Mouse (Mus musculus) neural tube, embryonic 14.5 days (tissue): ENCODE data around the gene Arhgef3. TPM values are rescaled to one million over a fixed set of nuclear protein-coding genes. Genes with fewer than 3 reads are reported as not detected.

Experiments
- ATAC-seq: fragments of 200-750 bp; cut with Nextera tagmentation; 2 replicates; pipeline ENCODE4 v1.8.0; 2017; ENCODE audit warnings: low read depth, mild to moderate bottlenecking, moderate TSS enrichment, moderate library complexity
- H3K27ac ChIP-seq: fragments of 300-500 bp; sonication (generic); 2 replicates; pipeline ENCODE4 v1.5.1; 2014; ENCODE audit warnings: low read depth, mild to moderate bottlenecking, control low read depth, low read length, moderate library complexity, mixed read lengths
- H3K27me3 ChIP-seq: fragments of 300-500 bp; sonication (generic); 2 replicates; pipeline ENCODE4 v1.6.1; 2014; ENCODE audit warnings: low read length; ENCODE audit not compliant: control insufficient read depth, insufficient read depth
- H3K36me3 ChIP-seq: fragments of 300-500 bp; sonication (generic); 2 replicates; pipeline ENCODE4 v1.6.1; 2014; ENCODE audit warnings: low read length, mixed read lengths; ENCODE audit not compliant: control insufficient read depth, insufficient read depth
- H3K4me1 ChIP-seq: fragments of 300-500 bp; sonication (generic); 2 replicates; pipeline ENCODE4 v1.6.1; 2014; ENCODE audit warnings: low read length; ENCODE audit not compliant: control insufficient read depth, insufficient read depth
- H3K4me2 ChIP-seq: fragments of 300-500 bp; sonication (generic); 2 replicates; pipeline ENCODE4 v1.6.1; 2014; ENCODE audit warnings: mild to moderate bottlenecking, low read depth, low read length, control low read depth
- H3K4me3 ChIP-seq: fragments of 300-500 bp; sonication (generic); 2 replicates; pipeline ENCODE4 v1.5.1; 2014; ENCODE audit warnings: low read depth, low read length, control low read depth, mixed read lengths
- H3K9ac ChIP-seq: fragments of 300-500 bp; sonication (generic); replicated peaks from 2 replicates; pipeline ENCODE4 v1.6.1; 2014; ENCODE audit warnings: low read depth, mild to moderate bottlenecking, control low read depth, low read length, mixed read lengths
- H3K9me3 ChIP-seq: fragments of 300-500 bp; sonication (generic); 2 replicates; pipeline ENCODE4 v1.6.1; 2016; ENCODE audit warnings: low read length; ENCODE audit not compliant: control insufficient read depth
- WGBS: fragments of 180-500 bp; shearing (Covaris S2); extraction: QIAGEN DNeasy Blood & Tissue Kit; methylation state at CpG from one replicate; pipeline ENCODE4 v1.1.7; 2014; 5-methylcytosine and 5-hydroxymethylcytosine counted together
- polyA plus RNA-seq: library from polyadenylated mRNA; unstranded; fragments of >200 nt; fragmentation: Nextera tagmentation; extraction: Ambion mirVana; gene quantifications from 2 replicates; pipeline ENCODE4 v1.2.1, GENCODE M21; 2014

Arhgef3 gene
- polyA plus RNA-seq, 1 experiment from 2014 or later, result 13.4 TPM

GRCm38 (mm10) chr14:27233656-27234055, 119.0 kb downstream of the Arhgef3 start:
- no peaks in the 10 kb centered on the region for H3K27me3 ChIP-seq
- ATAC-seq, result no peak
- 86% methylated on average over 2 of the region's 2 CpGs for WGBS

GRCm38 (mm10) chr14:27234270-27234840, 119.7 kb downstream of the Arhgef3 start:
- WGBS, result 76% methylated on average over 4 of the region's 4 CpGs

More at GRCm38 (mm10) chr14:27233656-27234055, 119.0 kb downstream of the Arhgef3 start:
- Histone ChIP-seq H3K4me2 (no peak overlapping the region), H3K9me3 (no peaks in the 10 kb centered on the region), H3K36me3 (no peaks in the 10 kb centered on the region), H3K4me1 (0 out of 2 replicates have a peak, but pooled peaks cover 3% of the 10 kb centered on the region), H3K27ac (no peak overlapping the region), H3K9ac (no peak overlapping the region), H3K4me3 (no peak overlapping the region)

GRCm38 (mm10) chr14:27235897-27236553, 121.3 kb downstream of the Arhgef3 start:
- WGBS, result 75% methylated on average over 6 of the region's 6 CpGs
- Histone ChIP-seq H3K4me2 (no peak overlapping the region), H3K27ac (no peak overlapping the region), H3K4me1 (no peaks in the 10 kb centered on the region), H3K9ac (no peak overlapping the region), H3K9me3 (no peaks in the 10 kb centered on the region), H3K4me3 (no peak overlapping the region), H3K27me3 (no peaks in the 10 kb centered on the region), H3K36me3 (no peaks in the 10 kb centered on the region)
- no peak for ATAC-seq

More at GRCm38 (mm10) chr14:27234270-27234840, 119.7 kb downstream of the Arhgef3 start:
- Histone ChIP-seq H3K36me3 (no peaks in the 10 kb centered on the region), H3K27me3 (no peaks in the 10 kb centered on the region), H3K4me2 (no peak overlapping the region), H3K4me3 (no peak overlapping the region), H3K4me1 (0 out of 2 replicates have a peak, but pooled peaks cover 3% of the 10 kb centered on the region), H3K9ac (no peak overlapping the region), H3K27ac (no peak overlapping the region), H3K9me3 (no peaks in the 10 kb centered on the region)
- no peak for ATAC-seq

GRCm38 (mm10) chr14:27237522-27238187, 123.0 kb downstream of the Arhgef3 start:
- Histone ChIP-seq H3K27me3 (no peaks in the 10 kb centered on the region), H3K4me2 (no peak overlapping the region; the same call in 1 of the 2 replicates), H3K4me1 (no peaks in the 10 kb centered on the region), H3K9me3 (no peaks in the 10 kb centered on the region), H3K27ac (no peak overlapping the region), H3K4me3 (no peak overlapping the region), H3K9ac (no peak overlapping the region), H3K36me3 (no peaks in the 10 kb centered on the region)
- 61% methylated on average over 12 of the region's 12 CpGs for WGBS
- no peak for ATAC-seq

DNA sequence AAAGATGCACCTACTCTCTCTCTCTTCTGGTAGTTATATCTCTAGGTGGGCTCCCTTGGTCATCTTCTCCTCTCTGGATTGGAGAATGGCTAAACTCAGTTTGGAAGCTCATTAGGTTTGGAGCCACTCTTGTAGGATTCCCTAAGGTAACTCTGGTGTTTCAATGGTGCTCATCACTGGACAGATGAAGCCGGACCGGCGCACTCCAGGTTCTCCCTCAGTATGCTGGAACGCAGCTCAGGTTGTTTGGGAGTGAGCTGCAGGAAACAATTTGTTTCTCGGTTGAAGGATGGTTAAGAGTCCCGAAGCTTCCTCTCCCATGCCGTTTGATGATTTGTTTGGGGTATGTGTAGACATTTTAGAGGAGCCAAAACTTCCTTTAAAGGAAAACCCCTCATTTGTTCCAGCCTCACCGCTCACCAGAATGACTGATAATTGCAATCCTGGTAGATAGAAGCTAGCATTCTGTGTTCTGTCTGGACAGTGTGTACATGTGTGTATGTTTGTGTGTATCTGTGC, 124.0 kb downstream of the Arhgef3 start:
- no peaks in the 10 kb centered on the region for H3K36me3 ChIP-seq
- H3K27me3 ChIP-seq, result no peaks in the 10 kb centered on the region
- H3K4me1 ChIP-seq, result no peaks in the 10 kb centered on the region
- H3K4me2 ChIP-seq, result no peak overlapping the region
- no peak for ATAC-seq
- no peak overlapping the region for H3K9ac ChIP-seq
- no peak overlapping the region for H3K27ac ChIP-seq
- no peak overlapping the region for H3K4me3 ChIP-seq
- H3K9me3 ChIP-seq, result no peaks in the 10 kb centered on the region
- 87% methylated on average over 8 of the region's 8 CpGs for WGBS

DNA sequence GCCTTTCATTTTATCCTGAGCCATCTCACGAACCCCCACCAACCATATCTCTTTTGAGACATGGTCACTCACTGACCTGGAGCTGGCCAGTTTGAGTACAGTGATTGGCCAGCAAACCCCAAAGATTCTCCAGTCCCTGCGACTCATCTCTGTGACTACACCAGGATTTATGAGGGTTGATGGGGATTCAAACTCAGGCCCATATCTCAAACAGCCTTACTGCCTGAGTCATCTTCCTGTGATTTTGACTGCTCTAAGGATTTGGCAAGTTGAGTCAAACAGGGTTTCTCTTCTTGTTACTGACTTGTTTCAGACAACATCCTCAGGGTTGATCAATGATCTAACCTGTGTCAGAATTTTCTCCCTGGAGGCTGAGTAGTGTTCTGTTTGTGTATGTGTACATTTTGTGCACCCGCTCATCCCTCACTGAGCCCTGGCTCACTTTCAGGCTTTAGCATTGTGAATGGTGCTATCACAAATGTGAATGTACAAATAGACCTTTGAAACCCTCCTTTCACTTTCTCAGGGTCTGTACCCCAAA, 124.9 kb downstream of the Arhgef3 start:
- whole genome bisulfite sequencing, result 84% methylated on average over 3 of the region's 3 CpGs
- no peak for ATAC-seq

GRCm38 (mm10) chr14:27242253-27242652, 127.6 kb downstream of the Arhgef3 start:
- H3K4me3 ChIP-seq, result no peak overlapping the region
- no peaks in the 10 kb centered on the region for H3K27me3 ChIP-seq
- WGBS, result 89% methylated on average over 8 of the region's 8 CpGs
- no peak overlapping the region for H3K27ac ChIP-seq
- no peaks in the 10 kb centered on the region for H3K36me3 ChIP-seq
- H3K9ac ChIP-seq, result no peak overlapping the region
- no peak overlapping the region for H3K4me2 ChIP-seq
- H3K9me3 ChIP-seq, result no peaks in the 10 kb centered on the region
- ATAC-seq, result no peak
- H3K4me1 ChIP-seq, result no peaks in the 10 kb centered on the region

More for the DNA sequence above, 124.9 kb downstream of the Arhgef3 start:
- no peaks in the 10 kb centered on the region for H3K27me3 ChIP-seq
- H3K4me3 ChIP-seq, result no peak overlapping the region
- no peaks in the 10 kb centered on the region for H3K9me3 ChIP-seq
- H3K9ac ChIP-seq, result no peak overlapping the region
- no peak overlapping the region for H3K27ac ChIP-seq
- H3K4me1 ChIP-seq, result no peaks in the 10 kb centered on the region
- H3K36me3 ChIP-seq, result no peaks in the 10 kb centered on the region
- no peak overlapping the region for H3K4me2 ChIP-seq

DNA sequence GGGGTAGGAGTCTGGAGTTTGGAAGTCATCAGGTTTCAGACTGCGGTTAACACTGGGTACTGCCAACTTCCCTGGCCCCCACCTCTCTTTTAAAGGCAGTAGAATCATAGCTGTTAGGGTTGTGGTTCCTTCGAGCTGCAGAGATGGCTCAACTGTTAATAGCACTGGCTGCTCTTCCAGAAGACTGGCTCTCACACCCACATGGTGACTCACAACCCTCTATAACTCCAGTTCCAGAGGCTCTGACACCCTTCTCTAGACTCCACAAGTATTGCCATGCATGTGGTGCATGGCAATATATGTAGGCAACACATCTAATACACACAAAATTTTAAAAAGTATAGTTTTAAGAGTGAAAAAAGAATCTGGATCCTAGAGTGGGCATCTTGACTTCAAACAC, 128.1 kb downstream of the Arhgef3 start:
- Histone ChIP-seq H3K4me3 (no peak overlapping the region), H3K4me1 (no peaks in the 10 kb centered on the region), H3K36me3 (no peaks in the 10 kb centered on the region), H3K9me3 (no peaks in the 10 kb centered on the region), H3K4me2 (no peak overlapping the region), H3K27me3 (no peaks in the 10 kb centered on the region), H3K27ac (no peak overlapping the region), H3K9ac (no peak overlapping the region)
- ATAC-seq, result no peak
- WGBS, result 94% methylated on average over 2 of the region's 2 CpGs

GRCm38 (mm10) chr14:27243585-27243984, 128.9 kb downstream of the Arhgef3 start:
- Histone ChIP-seq H3K4me1 (no peaks in the 10 kb centered on the region), H3K4me2 (no peak overlapping the region), H3K4me3 (no peak overlapping the region), H3K27ac (no peak overlapping the region), H3K9me3 (no peaks in the 10 kb centered on the region), H3K27me3 (no peaks in the 10 kb centered on the region), H3K36me3 (no peaks in the 10 kb centered on the region), H3K9ac (no peak overlapping the region)
- ATAC-seq, result no peak
- whole genome bisulfite sequencing, result 84% methylated on average over 5 of the region's 5 CpGs
